Mouse (Mus musculus): ENCODE measurements around the gene H2afy2. TPM values are rescaled to one million over a fixed set of nuclear protein-coding genes. Genes with fewer than 3 reads are reported as not detected.

H2afy2 gene
- polyA plus RNA-seq, 2 experiments = 1.5 to 1.7 TPM

DNA sequence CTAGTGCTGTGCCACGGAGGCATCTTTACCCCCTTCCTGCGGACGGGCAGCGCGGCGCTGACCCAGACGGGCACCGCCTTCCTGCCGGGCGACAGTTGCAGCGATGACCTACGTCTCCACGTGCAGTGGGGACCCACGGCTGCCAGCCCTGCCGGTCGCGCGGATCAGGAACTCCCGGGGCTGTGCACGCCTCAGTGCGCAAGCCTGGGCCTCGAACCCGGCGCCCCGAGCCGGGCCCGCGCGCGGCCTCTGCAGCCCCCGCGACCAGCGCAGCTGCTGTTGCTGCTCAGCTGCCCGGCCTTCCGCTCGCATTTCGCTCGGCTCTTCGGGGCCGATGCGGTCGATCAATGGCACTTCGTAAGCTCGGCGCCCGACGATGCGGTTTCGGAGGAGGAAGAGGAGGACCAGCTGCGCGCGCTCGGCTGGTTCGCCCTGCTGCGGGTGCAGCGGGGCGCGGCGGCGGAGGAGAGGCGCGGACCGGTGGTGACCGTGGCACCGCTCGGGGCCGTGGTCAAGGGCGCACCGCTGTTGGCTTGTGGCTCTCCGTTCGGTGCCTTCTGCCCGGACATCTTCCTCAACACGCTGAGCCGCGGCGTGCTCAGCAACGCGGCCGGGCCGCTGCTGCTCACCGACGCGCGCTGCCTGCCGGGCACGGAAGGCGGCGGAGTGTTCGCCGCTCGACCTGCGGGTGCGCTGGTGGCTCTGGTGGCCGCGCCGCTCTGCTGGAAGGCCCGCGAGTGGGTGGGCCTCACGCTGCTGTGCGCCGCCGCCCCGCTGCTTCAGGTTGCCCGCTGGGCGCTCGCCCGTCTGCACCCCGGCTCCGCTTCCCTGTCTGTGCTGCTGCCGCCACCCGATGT lies 88.0 kb downstream of the H2afy2 start:
- TF ChIP-seq CTCF (IDR thresholded peaks at IDR 0.05; ENCODE audit: low read depth) = no peak
- no peak for TF ChIP-seq EP300 (IDR thresholded peaks at IDR 0.05; ENCODE audit: low read depth)
- Histone ChIP-seq H3K4me2 (ENCODE audit: low read depth) (peak overlapping the region; percentile 98), H3K27ac (peak overlapping the region; percentile 47), H3K9ac (replicated peaks) (peak overlapping the region; percentile 64), H3K36me3 (replicated peaks; ENCODE audit: control insufficient read depth, insufficient read depth, low read depth) (peaks cover 17% of the 10 kb centered on the region), H3K27me3 (ENCODE audit: control insufficient read depth, insufficient read depth, low read length) (no peaks in the 10 kb centered on the region), H3K9me3 (ENCODE audit: control insufficient read depth, low read length) (no peaks in the 10 kb centered on the region), H3K4me3 (ENCODE audit: insufficient read depth in 1 of 2, low read depth in 2 of 2, low read length in 2 of 2) (peak overlapping the region; percentile 68 to 87), H3K4me1 (replicated peaks; ENCODE audit: control insufficient read depth in 2 of 2, insufficient read depth in 2 of 2, low read length in 1 of 2) (peaks cover 3 to 7% of the 10 kb centered on the region in 2 experiments; a peak in 2 of 4 replicates)
- DNase-seq (ENCODE audit: low read depth in 3 of 3, low spot score in 3 of 3) = no peak
- WGBS (ENCODE audit: insufficient replicate concordance) = under 1% methylated on average over 101 of the region's 111 CpGs
- ATAC-seq (ENCODE audit: insufficient read depth) = peak; percentile 50

DNA sequence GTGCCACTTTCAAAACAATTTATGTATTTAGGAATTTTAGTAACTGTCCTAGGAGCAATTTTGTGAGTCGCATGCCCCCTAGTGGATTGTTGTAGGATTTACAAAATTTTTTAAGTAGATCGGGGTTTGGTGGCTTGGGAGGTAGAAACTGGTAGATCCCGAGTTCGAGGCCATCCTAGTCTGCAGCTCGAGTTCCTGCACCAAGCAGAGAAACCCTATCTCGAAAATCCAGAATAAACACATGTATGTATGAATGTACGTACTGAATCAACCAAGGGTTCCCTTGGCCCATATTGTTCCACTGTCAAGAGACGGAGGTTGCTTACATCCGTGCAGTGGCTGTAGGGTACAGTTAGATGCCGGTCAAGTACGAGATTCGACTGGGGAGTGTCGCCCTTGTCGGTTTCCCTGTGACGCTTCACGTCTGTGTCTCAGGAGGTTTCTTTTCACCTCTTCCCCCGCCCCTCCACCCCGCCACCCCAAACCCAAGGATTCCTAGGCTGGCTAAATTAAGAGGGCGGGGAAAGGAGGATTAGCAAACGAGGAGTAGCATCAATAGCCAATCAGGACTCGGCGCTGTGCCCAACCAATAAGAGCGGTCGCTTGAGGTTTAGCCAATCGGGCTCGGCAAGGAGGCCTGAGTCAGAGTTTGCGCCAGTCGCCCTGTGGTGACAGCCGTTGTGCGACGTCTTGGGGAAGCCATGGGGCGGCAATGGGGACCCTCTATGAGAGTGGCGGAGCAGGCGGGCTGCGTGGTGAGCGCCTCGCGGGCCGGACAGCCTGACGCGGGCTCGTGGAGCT lies 88.9 kb downstream of the H2afy2 start, which contains the start of gene Tysnd1:
Tysnd1 (plus strand) TSS at position 645 of the 801 bp plus-strand sequence.
- no peaks in the 10 kb centered on the region for H3K27me3 ChIP-seq (ENCODE audit: control insufficient read depth, insufficient read depth, low read length)
- peaks cover 26% of the 10 kb centered on the region for H3K36me3 ChIP-seq (replicated peaks; ENCODE audit: control insufficient read depth, insufficient read depth, low read depth)
- H3K4me3 ChIP-seq (ENCODE audit: insufficient read depth in 1 of 2, low read depth in 2 of 2, low read length in 2 of 2) = peak within 1 kb of the TSS; percentile 68 to 87
- 1% methylated on average over 42 of the region's 42 CpGs for WGBS (ENCODE audit: insufficient replicate concordance)
- H3K9ac ChIP-seq (replicated peaks) = peak within 1 kb of the TSS; percentile 64
- peak within 1 kb of the TSS; percentile 98 for H3K4me2 ChIP-seq (ENCODE audit: low read depth)
- peak within 1 kb of the TSS; percentile 47 for H3K27ac ChIP-seq
- peak; percentile 95 for ATAC-seq (ENCODE audit: insufficient read depth)
- H3K9me3 ChIP-seq (ENCODE audit: control insufficient read depth, low read length) = no peaks in the 10 kb centered on the region
- TF ChIP-seq EP300 (IDR thresholded peaks at IDR 0.05; ENCODE audit: low read depth) = no peak
- TF ChIP-seq CTCF (IDR thresholded peaks at IDR 0.05; ENCODE audit: low read depth) = peak; percentile 48
- peak; percentile 92 to 95 (median 95) for DNase-seq (ENCODE audit: low read depth in 3 of 3, low spot score in 3 of 3)
- H3K4me1 ChIP-seq (replicated peaks; ENCODE audit: control insufficient read depth in 2 of 2, insufficient read depth in 2 of 2, low read length in 1 of 2) = peaks cover 3 to 7% of the 10 kb centered on the region in 2 experiments; a peak in 2 of 4 replicates

- H3K4me2 ChIP-seq (ENCODE audit: low read depth) = no peak overlapping the region
- no peak overlapping the region for H3K9ac ChIP-seq (replicated peaks)
- no peak for DNase-seq (ENCODE audit: low read depth in 3 of 3, low spot score in 3 of 3)
- H3K4me3 ChIP-seq (ENCODE audit: insufficient read depth in 1 of 2, low read depth in 2 of 2, low read length in 2 of 2) = no peak overlapping the region
- no peak overlapping the region for H3K27ac ChIP-seq
- no peak for TF ChIP-seq EP300 (IDR thresholded peaks at IDR 0.05; ENCODE audit: low read depth)
- no peak for TF ChIP-seq CTCF (IDR thresholded peaks at IDR 0.05; ENCODE audit: low read depth)
- no peak for ATAC-seq (ENCODE audit: insufficient read depth)
- H3K27me3 ChIP-seq (ENCODE audit: control insufficient read depth, insufficient read depth, low read length) = no peaks in the 10 kb centered on the region
- 63% methylated on average over 4 of the region's 4 CpGs for WGBS (ENCODE audit: insufficient replicate concordance)
- peaks cover 39% of the 10 kb centered on the region for H3K36me3 ChIP-seq (replicated peaks; ENCODE audit: control insufficient read depth, insufficient read depth, low read depth)
- H3K4me1 ChIP-seq (replicated peaks; ENCODE audit: control insufficient read depth in 2 of 2, insufficient read depth in 2 of 2, low read length in 1 of 2) = peaks cover 3 to 7% of the 10 kb centered on the region in 2 experiments; a peak in 2 of 4 replicates
- no peaks in the 10 kb centered on the region for H3K9me3 ChIP-seq (ENCODE audit: control insufficient read depth, low read length)
Measured at GRCm38 (mm10) chr10:61693563-61693962, 90.4 kb downstream of the H2afy2 start.

- H3K9me3 ChIP-seq (ENCODE audit: control insufficient read depth, low read length) = no peaks in the 10 kb centered on the region
- peaks cover 70% of the 10 kb centered on the region for H3K36me3 ChIP-seq (replicated peaks; ENCODE audit: control insufficient read depth, insufficient read depth, low read depth)
- 78% methylated on average over 8 of the region's 8 CpGs for WGBS (ENCODE audit: insufficient replicate concordance)
- no peaks in the 10 kb centered on the region for H3K27me3 ChIP-seq (ENCODE audit: control insufficient read depth, insufficient read depth, low read length)
- H3K27ac ChIP-seq = no peak overlapping the region
- DNase-seq (ENCODE audit: low read depth in 3 of 3, low spot score in 3 of 3) (no peak), ATAC-seq (ENCODE audit: insufficient read depth) (no peak)
- H3K4me3 ChIP-seq (ENCODE audit: insufficient read depth in 1 of 2, low read depth in 2 of 2, low read length in 2 of 2) = no peak overlapping the region
- H3K4me1 ChIP-seq (replicated peaks; ENCODE audit: control insufficient read depth in 2 of 2, insufficient read depth in 2 of 2, low read length in 1 of 2) = no peaks in the 10 kb centered on the region
- TF ChIP-seq CTCF (IDR thresholded peaks at IDR 0.05; ENCODE audit: low read depth) = no peak
- TF ChIP-seq EP300 (IDR thresholded peaks at IDR 0.05; ENCODE audit: low read depth) = no peak
- no peak overlapping the region for H3K9ac ChIP-seq (replicated peaks)
- no peak overlapping the region for H3K4me2 ChIP-seq (ENCODE audit: low read depth)
Measured at GRCm38 (mm10) chr10:61689405-61689804, 94.5 kb downstream of the H2afy2 start.

Small RNA genes lying within 50 kb of the gene (microRNA-seq; reads per million reads assigned to microRNA genes)
- not detected for gene Mir5108

Other genes with a start within 250 kb of the H2afy2 start
- gene Npffr1, start 188.7 kb downstream of the H2afy2 start, polyA plus RNA-seq (2012; rRNA removed) = 0.01 TPM in 1 of 2 replicates, not detected in the other
- not detected in 2 replicates for gene Npffr1, start 188.7 kb downstream of the H2afy2 start, polyA plus RNA-seq (2014; fragmentation: Nextera tagmentation; extraction: Ambion mirVana)
- 28.2 and 51.8 TPM in 2 replicates for gene Ppa1, start 135.6 kb downstream of the H2afy2 start, polyA plus RNA-seq (2012; rRNA removed)
- gene Ppa1, start 135.6 kb downstream of the H2afy2 start, polyA plus RNA-seq (2014; fragmentation: Nextera tagmentation; extraction: Ambion mirVana) = 96.8 and 98.1 TPM in 2 replicates
- gene Sar1a, start 103.8 kb downstream of the H2afy2 start, polyA plus RNA-seq (2012; rRNA removed) = 31.7 and 39.0 TPM in 2 replicates
- 78.7 and 80.1 TPM in 2 replicates for gene Sar1a, start 103.8 kb downstream of the H2afy2 start, polyA plus RNA-seq (2014; fragmentation: Nextera tagmentation; extraction: Ambion mirVana)
- gene Tysnd1, start 88.6 kb downstream of the H2afy2 start, polyA plus RNA-seq (2012; rRNA removed) = 16.2 and 20.9 TPM in 2 replicates
- 13.9 and 14.2 TPM in 2 replicates for gene Tysnd1, start 88.6 kb downstream of the H2afy2 start, polyA plus RNA-seq (2014; fragmentation: Nextera tagmentation; extraction: Ambion mirVana)
- gene Aifm2, start 68.9 kb downstream of the H2afy2 start, polyA plus RNA-seq (2012; rRNA removed) = 1.4 and 2.1 TPM in 2 replicates
- gene Aifm2, start 68.9 kb downstream of the H2afy2 start, polyA plus RNA-seq (2014; fragmentation: Nextera tagmentation; extraction: Ambion mirVana) = 2.7 and 3.2 TPM in 2 replicates
- gene Col13a1, start 195.0 kb upstream of the H2afy2 start, polyA plus RNA-seq (2012; rRNA removed) = 0.57 and 0.79 TPM in 2 replicates
- gene Col13a1, start 195.0 kb upstream of the H2afy2 start, polyA plus RNA-seq (2014; fragmentation: Nextera tagmentation; extraction: Ambion mirVana) = 0.39 and 0.67 TPM in 2 replicates